Mouse (Mus musculus): ENCODE measurements around the gene Klk1b5.

Gene Klk1b5

GRCm38 (mm10) chr7:44254930-44255329 lies 39.2 kb downstream of the Klk1b5 start:
- DNase-seq, result no peak

- no peak for DNase-seq
Observed at GRCm38 (mm10) chr7:44257278-44257677, 41.5 kb downstream of the Klk1b5 start, which contains the start of gene Acp4. TSS of gene Acp4 (minus strand) at chr7:44257378.

- DNase-seq, result no peak
Observed at GRCm38 (mm10) chr7:44260410-44260809, 44.7 kb downstream of the Klk1b5 start.

- no peak for DNase-seq
Observed at GRCm38 (mm10) chr7:44261147-44261546, 45.4 kb downstream of the Klk1b5 start, which contains the start of gene Gm15517. TSS of gene Gm15517 (plus strand) at chr7:44261447.

- peak; percentile 93 for DNase-seq
Observed at GRCm38 (mm10) chr7:44262791-44263643, 47.3 kb downstream of the Klk1b5 start.

- DNase-seq, result no peak
Observed at GRCm38 (mm10) chr7:44268117-44268516, 52.4 kb downstream of the Klk1b5 start.

GRCm38 (mm10) chr7:44269397-44269796 lies 53.7 kb downstream of the Klk1b5 start:
- no peak for DNase-seq
